Mouse (Mus musculus) cerebellum, adult 2 months (tissue): ENCODE data around the gene Btg1.

Source experiments
- CTCF ChIP-seq: fragments of 200-500 bp; IDR thresholded peaks from 2 replicates; pipeline ENCODE4 v1.5.1; 2011; ENCODE audit warnings: low read depth, mild to moderate bottlenecking, control low read depth, low read length, moderate library complexity, borderline replicate concordance; ENCODE audit not compliant: insufficient read depth
- POLR2A ChIP-seq: fragments of 200-500 bp; IDR thresholded peaks from 2 replicates; pipeline ENCODE4 v1.6.1; 2011; ENCODE audit warnings: low read length, control low read depth, borderline replicate concordance; ENCODE audit not compliant: insufficient read depth

DNA sequence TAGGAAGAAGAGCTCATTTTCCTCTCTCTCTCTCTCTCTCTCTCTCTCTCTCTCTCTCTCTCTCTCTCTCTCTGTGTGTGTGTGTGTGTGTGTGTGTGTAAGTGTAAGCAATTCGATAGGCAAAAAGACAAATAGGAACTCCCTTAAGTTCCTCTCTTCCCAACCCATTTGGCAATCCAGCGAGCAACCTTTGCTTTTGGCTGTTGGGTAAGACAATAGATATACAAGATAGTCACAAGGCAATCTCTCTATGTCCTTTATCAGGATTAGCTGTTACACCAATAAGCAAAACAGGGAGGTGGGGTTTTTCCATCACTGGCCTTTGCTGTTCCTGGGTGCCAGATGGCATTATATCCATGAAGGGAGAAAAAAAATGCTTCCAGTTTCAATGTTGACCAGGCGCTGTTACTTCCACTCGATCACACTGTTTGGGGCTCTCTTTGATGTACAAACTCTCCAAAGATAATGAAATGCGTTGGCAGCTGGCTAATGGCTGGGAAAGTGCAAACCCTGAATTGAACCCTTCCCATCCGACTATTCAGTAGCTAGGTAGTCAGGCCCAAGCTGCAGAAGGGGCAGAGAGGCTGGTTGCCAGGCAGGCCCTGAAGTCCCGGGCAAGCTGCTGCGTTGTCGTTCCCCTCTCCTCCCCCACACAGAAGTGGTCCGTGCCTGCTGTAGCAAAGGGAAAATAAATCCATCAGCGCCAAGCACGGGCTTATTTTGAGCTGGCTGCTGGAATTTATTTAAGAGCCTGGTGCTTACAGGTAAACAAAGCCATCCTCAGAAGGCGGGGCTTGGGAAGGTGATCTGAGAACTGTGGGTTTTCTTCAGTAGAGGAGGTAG lies 29.4 kb downstream of the Btg1 start:
- TF ChIP-seq POLR2A (no peak), CTCF (no peak)
